Mouse (Mus musculus) myocyte (in vitro differentiated cells): ENCODE results near the gene Tie1. TPM values are rescaled to one million over a fixed set of nuclear protein-coding genes. Genes with fewer than 3 reads are reported as not detected.

Experiments used
- H3K27me3 ChIP-seq: one replicate; pipeline ENCODE4 v1.6.1; 2011; ENCODE audit not compliant: control insufficient read depth, insufficient read depth, insufficient read length
- H3K36me3 ChIP-seq: one replicate; pipeline ENCODE4 v1.6.1; 2011; ENCODE audit not compliant: control insufficient read depth, insufficient read depth
- H3K4me2 ChIP-seq: one replicate; pipeline ENCODE4 v1.6.1; 2011; ENCODE audit warnings: low read depth, control low read depth
- H3K4me3 ChIP-seq: one replicate; pipeline ENCODE4 v1.5.1; 2011; ENCODE audit warnings: mild to moderate bottlenecking, control low read depth, moderate library complexity
- H3K79me2 ChIP-seq: one replicate; pipeline ENCODE4 v1.6.1; 2011; ENCODE audit not compliant: control insufficient read depth, insufficient read depth
- H3ac ChIP-seq: one replicate; pipeline ENCODE4 v1.6.1; 2011; ENCODE audit not compliant: control insufficient read depth, insufficient read length
- CEBPB ChIP-seq: IDR thresholded peaks from 2 replicates; pipeline ENCODE4 v1.6.1; 2011; ENCODE audit warnings: mild to moderate bottlenecking, moderate library complexity; ENCODE audit not compliant: poor library complexity, insufficient read depth, severe bottlenecking
- E2F4 ChIP-seq: IDR thresholded peaks from one replicate; pipeline ENCODE4 v1.6.1; 2011; ENCODE audit warnings: mild to moderate bottlenecking, control low read depth, moderate library complexity; ENCODE audit not compliant: insufficient read depth
- MAX ChIP-seq: IDR thresholded peaks from one replicate; pipeline ENCODE4 v1.6.1; 2011; ENCODE audit warnings: low read depth, mild to moderate bottlenecking, control low read depth
- MYOD1 ChIP-seq, 3 experiments: IDR thresholded peaks; one replicate each; pipeline ENCODE4 v1.6.1; 2011; ENCODE audit warnings: control low read depth in 2 of 3, low read depth in 2 of 3, mild to moderate bottlenecking in 2 of 3, moderate library complexity in 1 of 3; ENCODE audit not compliant: insufficient read length in 2 of 3, control insufficient read depth in 1 of 3
- MYOG ChIP-seq, 3 experiments: IDR thresholded peaks; one replicate each; pipeline ENCODE4 v1.6.1; 2011; ENCODE audit warnings: control low read depth in 2 of 3, low read depth in 2 of 3, mild to moderate bottlenecking in 2 of 3; ENCODE audit not compliant: insufficient read length in 2 of 3, control insufficient read depth in 1 of 3, insufficient read depth in 1 of 3
- POLR2A ChIP-seq: IDR thresholded peaks from one replicate; pipeline ENCODE4 v1.6.1; 2011; ENCODE audit warnings: low read depth, mild to moderate bottlenecking, control low read depth, moderate library complexity; ENCODE audit not compliant: insufficient read length
- POLR2AphosphoS2 ChIP-seq: IDR thresholded peaks from one replicate; pipeline ENCODE4 v1.6.1; 2011; ENCODE audit warnings: low read depth, control low read depth; ENCODE audit not compliant: insufficient read length
- REST ChIP-seq: IDR thresholded peaks from one replicate; pipeline ENCODE4 v1.6.1; 2011; ENCODE audit warnings: mild to moderate bottlenecking, control low read depth, moderate library complexity; ENCODE audit not compliant: insufficient read depth, insufficient read length
- SRF ChIP-seq: IDR thresholded peaks from one replicate; pipeline ENCODE4 v1.6.1; 2011; ENCODE audit warnings: low read depth; ENCODE audit not compliant: control insufficient read depth, insufficient read length
- TCF12 ChIP-seq: IDR thresholded peaks from one replicate; pipeline ENCODE4 v1.6.1; 2011; ENCODE audit warnings: mild to moderate bottlenecking, control low read depth; ENCODE audit not compliant: poor library complexity, insufficient read depth, severe bottlenecking
- TCF3 ChIP-seq: IDR thresholded peaks from one replicate; pipeline ENCODE4 v1.6.1; 2011; ENCODE audit warnings: low read depth, control low read depth; ENCODE audit not compliant: insufficient read length
- USF1 ChIP-seq: IDR thresholded peaks from one replicate; pipeline ENCODE4 v1.6.1; 2011; ENCODE audit warnings: low read depth, mild to moderate bottlenecking, control low read depth, moderate library complexity
- polyA plus RNA-seq: library from polyadenylated mRNA; unstranded; fragments of >200 nt; fragmentation: generic; extraction: Trizol; gene quantifications from one replicate; pipeline ENCODE4 v1.2.1, GENCODE M21; 2012; ENCODE audit warnings: missing spikeins

The Tie1 gene
- polyA plus RNA-seq, 1 experiment: not detected

GRCm38 (mm10) chr4:118428531-118429214, 61.2 kb downstream of the Tie1 start:
- H3K4me3 ChIP-seq: peak overlapping the region; percentile 63
- H3K4me2 ChIP-seq: peak overlapping the region; percentile 97
- H3ac ChIP-seq: peak overlapping the region; percentile 73
- TF ChIP-seq TCF3: no peak
- TF ChIP-seq POLR2AphosphoS2: no peak
- TF ChIP-seq REST: no peak
- no peak for TF ChIP-seq USF1
- peak in 1 of 3 experiments; percentile 75 for TF ChIP-seq MYOG (IDR thresholded peaks at IDR 0.05; ENCODE audit: control insufficient read depth in 1 of 3, insufficient read depth in 1 of 3, insufficient read length in 2 of 3, low read depth in 2 of 3)
- peak; percentile 52 for TF ChIP-seq CEBPB
- peak; percentile 22 to 53 (median 39) for TF ChIP-seq MYOD1 (IDR thresholded peaks at IDR 0.05; ENCODE audit: control insufficient read depth in 1 of 3, insufficient read length in 2 of 3, low read depth in 2 of 3)
- TF ChIP-seq MAX: peak; percentile 32
- no peak for TF ChIP-seq E2F4
- no peak for TF ChIP-seq SRF
- TF ChIP-seq POLR2A: no peak
- TF ChIP-seq TCF12: no peak
- peaks cover 33% of the 10 kb centered on the region for H3K79me2 ChIP-seq
- no peaks in the 10 kb centered on the region for H3K27me3 ChIP-seq
- H3K36me3 ChIP-seq: peaks cover 29% of the 10 kb centered on the region

DNA sequence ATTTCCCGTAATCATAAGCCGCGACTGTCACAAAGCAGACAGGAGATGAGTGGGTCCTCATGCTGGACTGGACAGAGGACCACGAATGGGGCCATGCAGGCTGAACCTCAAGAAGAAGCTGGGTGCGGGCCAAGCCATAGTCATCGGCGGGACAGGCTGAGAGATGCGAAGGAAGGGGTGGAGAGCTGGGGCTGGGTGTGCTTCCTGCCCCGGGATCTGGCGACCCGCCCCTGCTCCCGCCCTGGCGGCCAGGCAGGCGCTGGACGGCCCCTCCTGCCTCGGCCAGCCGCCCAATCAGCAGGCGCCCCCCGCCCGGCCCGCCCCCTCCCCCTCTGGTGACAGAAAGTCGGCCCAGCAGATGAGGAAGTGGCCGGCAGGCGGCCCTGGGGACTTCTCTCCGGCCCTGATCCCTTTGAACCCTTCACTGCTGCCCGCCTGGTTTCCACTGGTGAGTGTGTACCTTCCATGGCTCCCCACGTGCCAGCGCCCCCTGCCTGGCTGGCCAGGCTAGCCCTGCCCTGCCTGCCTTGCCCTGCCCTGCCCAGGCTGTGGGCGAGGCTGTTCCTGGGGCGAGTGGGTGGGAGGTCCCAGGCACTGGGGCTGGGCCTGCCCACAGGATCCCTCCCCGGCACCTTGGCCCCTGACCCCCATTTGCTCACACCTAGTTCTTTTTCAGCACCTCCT, 62.0 kb downstream of the Tie1 start, which contains the start of gene Elovl1:
TSS of gene Elovl1 (plus strand) at position 326 of the 684 bp plus-strand sequence.
- Histone ChIP-seq H3K36me3 (peaks cover 23% of the 10 kb centered on the region), H3K4me2 (peak within 1 kb of the TSS; percentile 97), H3K27me3 (no peaks in the 10 kb centered on the region), H3ac (peak within 1 kb of the TSS; percentile 73), H3K4me3 (peak within 1 kb of the TSS; percentile 63), H3K79me2 (peaks cover 33% of the 10 kb centered on the region)
- no peak for TF ChIP-seq USF1
- TF ChIP-seq MAX: no peak
- TF ChIP-seq POLR2AphosphoS2: peak; percentile 68
- TF ChIP-seq TCF12: no peak
- TF ChIP-seq SRF: peak; percentile 51
- peak; percentile 67 for TF ChIP-seq POLR2A
- TF ChIP-seq MYOG (IDR thresholded peaks at IDR 0.05; ENCODE audit: control insufficient read depth in 1 of 3, insufficient read depth in 1 of 3, insufficient read length in 2 of 3, low read depth in 2 of 3): peak in 2 of 3 experiments; percentile 30 to 40
- TF ChIP-seq TCF3: no peak
- no peak for TF ChIP-seq E2F4
- TF ChIP-seq MYOD1 (IDR thresholded peaks at IDR 0.05; ENCODE audit: control insufficient read depth in 1 of 3, insufficient read length in 2 of 3, low read depth in 2 of 3): peak in 1 of 3 experiments; percentile 42

- TF ChIP-seq REST: no peak
- TF ChIP-seq TCF3: no peak
- TF ChIP-seq POLR2AphosphoS2: no peak
- TF ChIP-seq POLR2A: no peak
- no peak for TF ChIP-seq SRF
- no peak for TF ChIP-seq USF1
- TF ChIP-seq CEBPB: no peak
- TF ChIP-seq E2F4: no peak
- no peak for TF ChIP-seq MYOG (IDR thresholded peaks at IDR 0.05; ENCODE audit: control insufficient read depth in 1 of 3, insufficient read depth in 1 of 3, insufficient read length in 2 of 3, low read depth in 2 of 3)
- TF ChIP-seq TCF12: no peak
- no peak for TF ChIP-seq MYOD1 (IDR thresholded peaks at IDR 0.05; ENCODE audit: control insufficient read depth in 1 of 3, insufficient read length in 2 of 3, low read depth in 2 of 3)
- no peak for TF ChIP-seq MAX
- Histone ChIP-seq H3ac (peak overlapping the region; percentile 73), H3K4me2 (peak overlapping the region; percentile 87), H3K4me3 (peak overlapping the region; percentile 63), H3K36me3 (peaks cover 18% of the 10 kb centered on the region), H3K27me3 (no peaks in the 10 kb centered on the region), H3K79me2 (peaks cover 33% of the 10 kb centered on the region)
These were observed 62.5 kb downstream of the Tie1 start for GRCm38 (mm10) chr4:118427415-118427767.

GRCm38 (mm10) chr4:118425374-118425773, 64.5 kb downstream of the Tie1 start:
- no peaks in the 10 kb centered on the region for H3K36me3 ChIP-seq
- no peak overlapping the region for H3ac ChIP-seq
- TF ChIP-seq POLR2A: no peak
- TF ChIP-seq E2F4: no peak
- TF ChIP-seq CEBPB: no peak
- H3K79me2 ChIP-seq: peaks cover 22% of the 10 kb centered on the region
- H3K4me3 ChIP-seq: no peak overlapping the region
- H3K4me2 ChIP-seq: no peak overlapping the region
- no peaks in the 10 kb centered on the region for H3K27me3 ChIP-seq
